Mouse (Mus musculus): ENCODE results near the gene Tppp3.

DNA sequence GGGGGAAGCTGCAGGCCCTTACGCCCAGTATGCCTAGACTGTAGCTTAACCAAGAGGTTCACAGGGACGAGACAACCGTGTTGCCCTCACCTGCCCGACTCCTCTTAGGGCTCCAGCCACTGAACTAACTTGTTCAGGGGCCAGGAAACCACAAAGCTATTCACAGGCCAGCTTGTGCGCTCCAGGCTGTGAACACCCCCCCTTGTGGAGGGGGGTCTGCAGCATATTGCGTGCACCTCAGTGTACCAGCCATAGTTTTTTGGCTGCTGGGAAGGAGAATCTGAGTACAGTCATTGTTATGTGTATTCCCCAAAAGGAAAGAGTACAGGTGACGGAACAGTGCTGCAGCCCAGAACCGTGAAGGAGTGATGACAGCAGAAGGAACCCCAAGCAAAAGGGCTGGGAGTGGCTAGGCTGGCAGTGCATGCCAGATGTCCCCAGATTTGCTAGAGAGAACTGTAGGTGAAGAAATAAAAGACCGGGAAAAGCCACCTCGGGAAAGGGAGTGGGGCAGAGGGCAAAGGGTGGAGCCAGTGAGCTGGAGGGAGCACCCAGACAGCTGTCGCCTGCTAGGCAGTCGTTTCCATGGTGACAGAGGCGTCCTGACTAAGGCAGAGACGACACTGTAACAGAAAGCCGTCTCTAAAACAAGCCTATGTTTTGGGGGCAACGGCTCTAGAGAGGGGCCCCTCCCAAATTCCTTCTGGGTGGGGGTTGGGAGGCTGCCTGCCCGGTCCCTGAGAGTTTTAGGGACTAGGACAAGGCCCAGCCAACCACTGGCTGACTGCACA is 2.7 kb upstream of the Tppp3 start:
- no peak for TF ChIP-seq CTCF (IDR thresholded peaks at IDR 0.05; ENCODE audit: control insufficient read depth, insufficient read depth, insufficient replicate concordance, low read depth, low read length)
- TF ChIP-seq POLR2A (IDR thresholded peaks at IDR 0.05; ENCODE audit: control insufficient read depth, low read depth, low read length): no peak

All from testis, adult 2 months (tissue).